Mouse (Mus musculus): Measurements from ENCODE around the gene Ece1. TPM values are rescaled to one million over a fixed set of nuclear protein-coding genes. Genes with fewer than 3 reads are reported as not detected.

Ece1 gene
- polyA plus RNA-seq, 1 experiment from 2014 or later: 49.1 TPM

GRCm38 (mm10) chr4:137882663-137883062, 20.6 kb downstream of the Ece1 start:
- Histone ChIP-seq H3K4me3 (ENCODE audit: low read depth, low read length) (no peak overlapping the region), H3K4me2 (replicated peaks; ENCODE audit: low read depth) (no peak overlapping the region), H3K9ac (ENCODE audit: low read depth, low read length) (no peak overlapping the region)

GRCm38 (mm10) chr4:137883513-137884150, 21.6 kb downstream of the Ece1 start:
- H3K4me1 ChIP-seq (replicated peaks; ENCODE audit: control insufficient read depth, insufficient read depth, low read length): no peaks in the 10 kb centered on the region
- H3K9me3 ChIP-seq (ENCODE audit: control insufficient read depth): no peaks in the 10 kb centered on the region
- WGBS: 87% methylated on average over 8 of the region's 8 CpGs

More at GRCm38 (mm10) chr4:137882663-137883062, 20.6 kb downstream of the Ece1 start:
- H3K27ac ChIP-seq (ENCODE audit: low read depth, low read length): no peak overlapping the region
- no peaks in the 10 kb centered on the region; the same call in 1 of the 2 replicates for H3K36me3 ChIP-seq (ENCODE audit: control insufficient read depth, insufficient read depth)
- no peak for TF ChIP-seq CTCF (IDR thresholded peaks at IDR 0.05; ENCODE audit: low read depth)
- no peak for ATAC-seq
- H3K9me3 ChIP-seq (ENCODE audit: control insufficient read depth): no peaks in the 10 kb centered on the region
- WGBS: 77% methylated on average over 9 of the region's 9 CpGs
- no peaks in the 10 kb centered on the region for H3K27me3 ChIP-seq (replicated peaks; ENCODE audit: control insufficient read depth, insufficient read depth, low read length)
- H3K4me1 ChIP-seq (replicated peaks; ENCODE audit: control insufficient read depth, insufficient read depth, low read length): no peaks in the 10 kb centered on the region

DNA sequence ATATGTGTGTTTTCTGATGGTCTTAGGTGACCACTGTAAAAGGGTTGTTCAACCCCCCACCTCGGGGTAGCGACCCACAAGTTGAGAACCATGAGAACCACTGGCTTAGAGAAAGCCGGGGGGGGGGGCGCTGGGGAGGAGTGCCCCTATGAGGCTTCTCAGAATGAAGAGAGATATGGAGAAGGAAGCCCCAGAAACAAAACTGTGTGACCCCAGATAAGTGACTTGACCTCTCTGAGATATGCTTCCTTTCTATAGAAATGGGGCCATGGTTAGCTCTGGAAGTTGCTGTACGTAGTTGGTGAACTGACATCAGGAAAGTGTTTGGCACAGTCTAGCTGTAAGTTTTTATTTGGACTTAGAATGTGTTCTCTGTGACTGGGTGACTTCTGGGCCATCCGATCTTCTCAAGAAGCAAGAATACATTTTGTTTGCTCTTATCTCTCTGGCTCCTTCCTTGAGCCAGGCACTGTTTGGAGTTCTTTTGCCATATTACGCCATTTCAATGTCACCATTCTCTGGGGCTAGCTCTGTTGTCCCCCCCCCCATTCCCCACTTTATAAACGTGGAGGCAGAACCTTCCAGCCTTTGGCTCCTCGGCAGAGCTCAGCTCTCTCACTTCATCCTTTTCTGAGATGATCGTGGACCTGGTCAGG, 25.4 kb downstream of the Ece1 start:
- H3K9me3 ChIP-seq (ENCODE audit: control insufficient read depth): no peaks in the 10 kb centered on the region
- 72% methylated on average over 10 of the region's 10 CpGs for WGBS
- no peak overlapping the region for H3K9ac ChIP-seq (ENCODE audit: low read depth, low read length)
- no peaks in the 10 kb centered on the region; the same call in 1 of the 2 replicates for H3K36me3 ChIP-seq (ENCODE audit: control insufficient read depth, insufficient read depth)
- H3K27me3 ChIP-seq (replicated peaks; ENCODE audit: control insufficient read depth, insufficient read depth, low read length): no peaks in the 10 kb centered on the region
- ATAC-seq: no peak
- no peak overlapping the region for H3K4me3 ChIP-seq (ENCODE audit: low read depth, low read length)
- H3K27ac ChIP-seq (ENCODE audit: low read depth, low read length): no peak overlapping the region
- TF ChIP-seq CTCF (IDR thresholded peaks at IDR 0.05; ENCODE audit: low read depth): no peak
- H3K4me2 ChIP-seq (replicated peaks; ENCODE audit: low read depth): no peak overlapping the region
- no peaks in the 10 kb centered on the region for H3K4me1 ChIP-seq (replicated peaks; ENCODE audit: control insufficient read depth, insufficient read depth, low read length)

More at GRCm38 (mm10) chr4:137883513-137884150, 21.6 kb downstream of the Ece1 start:
- no peak for TF ChIP-seq CTCF (IDR thresholded peaks at IDR 0.05; ENCODE audit: low read depth)
- no peak overlapping the region for H3K4me2 ChIP-seq (replicated peaks; ENCODE audit: low read depth)
- no peaks in the 10 kb centered on the region; the same call in 1 of the 2 replicates for H3K36me3 ChIP-seq (ENCODE audit: control insufficient read depth, insufficient read depth)
- no peaks in the 10 kb centered on the region for H3K27me3 ChIP-seq (replicated peaks; ENCODE audit: control insufficient read depth, insufficient read depth, low read length)
- H3K4me3 ChIP-seq (ENCODE audit: low read depth, low read length): no peak overlapping the region
- H3K27ac ChIP-seq (ENCODE audit: low read depth, low read length): no peak overlapping the region
- ATAC-seq: no peak
- no peak overlapping the region for H3K9ac ChIP-seq (ENCODE audit: low read depth, low read length)

DNA sequence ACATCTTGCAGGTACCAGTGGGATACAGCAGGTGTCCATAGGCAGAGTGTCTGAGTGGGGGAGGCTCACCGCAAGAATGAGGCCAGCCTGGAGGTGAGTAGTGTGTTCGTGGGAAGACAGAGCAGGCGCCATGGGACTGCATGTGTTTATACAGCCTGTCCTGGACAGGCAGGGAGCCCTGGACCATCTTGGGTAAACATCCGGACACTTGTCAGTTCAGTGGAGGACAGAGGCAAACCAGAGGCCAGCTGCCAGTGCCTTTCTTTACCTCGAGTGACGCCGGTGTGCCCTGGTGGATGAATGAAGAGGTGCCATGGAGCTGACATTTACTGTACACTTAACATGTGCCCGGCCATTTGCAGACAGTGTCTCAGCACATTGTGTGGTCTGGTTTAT, 26.0 kb downstream of the Ece1 start:
- Histone ChIP-seq H3K9me3 (ENCODE audit: control insufficient read depth) (no peaks in the 10 kb centered on the region), H3K4me1 (replicated peaks; ENCODE audit: control insufficient read depth, insufficient read depth, low read length) (no peaks in the 10 kb centered on the region), H3K36me3 (ENCODE audit: control insufficient read depth, insufficient read depth) (no peaks in the 10 kb centered on the region; the same call in 1 of the 2 replicates), H3K4me3 (ENCODE audit: low read depth, low read length) (no peak overlapping the region), H3K27ac (ENCODE audit: low read depth, low read length) (no peak overlapping the region), H3K9ac (ENCODE audit: low read depth, low read length) (no peak overlapping the region), H3K4me2 (replicated peaks; ENCODE audit: low read depth) (no peak overlapping the region), H3K27me3 (replicated peaks; ENCODE audit: control insufficient read depth, insufficient read depth, low read length) (no peaks in the 10 kb centered on the region)
- ATAC-seq: no peak
- peak; percentile 35 for TF ChIP-seq CTCF (IDR thresholded peaks at IDR 0.05; ENCODE audit: low read depth)
- 51% methylated on average over 8 of the region's 8 CpGs for WGBS

GRCm38 (mm10) chr4:137890596-137890995, 28.6 kb downstream of the Ece1 start:
- TF ChIP-seq CTCF (IDR thresholded peaks at IDR 0.05; ENCODE audit: low read depth): peak; percentile 67
- Histone ChIP-seq H3K4me3 (ENCODE audit: low read depth, low read length) (no peak overlapping the region), H3K9ac (ENCODE audit: low read depth, low read length) (no peak overlapping the region), H3K27me3 (replicated peaks; ENCODE audit: control insufficient read depth, insufficient read depth, low read length) (no peaks in the 10 kb centered on the region), H3K4me2 (replicated peaks; ENCODE audit: low read depth) (no peak overlapping the region), H3K27ac (ENCODE audit: low read depth, low read length) (no peak overlapping the region), H3K4me1 (replicated peaks; ENCODE audit: control insufficient read depth, insufficient read depth, low read length) (no peaks in the 10 kb centered on the region), H3K9me3 (ENCODE audit: control insufficient read depth) (no peaks in the 10 kb centered on the region), H3K36me3 (ENCODE audit: control insufficient read depth, insufficient read depth) (no peaks in the 10 kb centered on the region; the same call in 1 of the 2 replicates)
- WGBS: 60% methylated on average over 4 of the region's 4 CpGs
- ATAC-seq: peak; percentile 20; the same call in 1 of the 2 replicates

GRCm38 (mm10) chr4:137891553-137892145, 29.6 kb downstream of the Ece1 start:
- H3K9ac ChIP-seq (ENCODE audit: low read depth, low read length): no peak overlapping the region
- 47% methylated on average over 4 of the region's 4 CpGs for WGBS
- no peak overlapping the region for H3K4me3 ChIP-seq (ENCODE audit: low read depth, low read length)

More at GRCm38 (mm10) chr4:137891553-137892145, 29.6 kb downstream of the Ece1 start:
- no peaks in the 10 kb centered on the region; the same call in 1 of the 2 replicates for H3K36me3 ChIP-seq (ENCODE audit: control insufficient read depth, insufficient read depth)
- no peak for TF ChIP-seq CTCF (IDR thresholded peaks at IDR 0.05; ENCODE audit: low read depth)
- no peaks in the 10 kb centered on the region for H3K27me3 ChIP-seq (replicated peaks; ENCODE audit: control insufficient read depth, insufficient read depth, low read length)
- no peaks in the 10 kb centered on the region for H3K4me1 ChIP-seq (replicated peaks; ENCODE audit: control insufficient read depth, insufficient read depth, low read length)
- H3K4me2 ChIP-seq (replicated peaks; ENCODE audit: low read depth): no peak overlapping the region
- no peaks in the 10 kb centered on the region for H3K9me3 ChIP-seq (ENCODE audit: control insufficient read depth)
- ATAC-seq: no peak
- H3K27ac ChIP-seq (ENCODE audit: low read depth, low read length): no peak overlapping the region
